Mouse (Mus musculus) megakaryocyte, embryonic 14.5 days (primary cell): Measurements from ENCODE around the gene Gm884.

Source experiments
- FLI1 ChIP-seq: IDR thresholded peaks from 2 replicates; pipeline ENCODE4 v1.6.1; 2012; ENCODE audit warnings: low read length, inconsistent platforms, mixed read lengths
- GATA1 ChIP-seq: IDR thresholded peaks from 3 replicates; pipeline ENCODE4 v1.6.1; 2012; ENCODE audit warnings: mixed read lengths, low read length, inconsistent platforms, borderline replicate concordance

- TF ChIP-seq GATA1: no peak
- no peak for TF ChIP-seq FLI1
Measured at GRCm38 (mm10) chr11:103649301-103649982, 28.5 kb upstream of the Gm884 start, which contains the start of gene Rprml.
